Mouse (Mus musculus) intestine, postnatal 0 days (tissue): ENCODE results near the gene Rtca. TPM values are rescaled to one million over a fixed set of nuclear protein-coding genes. Genes with fewer than 3 reads are reported as not detected.

Source experiments
- ATAC-seq: fragments of 200-750 bp; cut with Nextera tagmentation; 2 replicates; pipeline ENCODE4 v1.8.0; 2017; ENCODE audit warnings: mild to moderate bottlenecking, moderate TSS enrichment, moderate library complexity
- H3K27ac ChIP-seq: fragments of 300-500 bp; sonication (generic); 2 replicates; pipeline ENCODE4 v1.5.1; 2014; ENCODE audit warnings: mild to moderate bottlenecking, low read depth, low read length, moderate library complexity
- H3K27me3 ChIP-seq: fragments of 300-500 bp; sonication (generic); replicated peaks from 2 replicates; pipeline ENCODE4 v1.6.1; 2014; ENCODE audit warnings: low read length, mixed read lengths; ENCODE audit not compliant: control insufficient read depth, insufficient read depth
- H3K36me3 ChIP-seq: fragments of 300-500 bp; sonication (generic); 2 replicates; pipeline ENCODE4 v1.6.1; 2014; ENCODE audit warnings: mild to moderate bottlenecking, moderate library complexity; ENCODE audit not compliant: control insufficient read depth, insufficient read depth
- H3K4me1 ChIP-seq: fragments of 300-500 bp; sonication (generic); replicated peaks from 2 replicates; pipeline ENCODE4 v1.6.1; 2014; ENCODE audit warnings: antibody characterized with exemption, low read length, mixed read lengths; ENCODE audit not compliant: control insufficient read depth, insufficient read depth
- H3K4me2 ChIP-seq: fragments of 300-500 bp; sonication (generic); replicated peaks from 2 replicates; pipeline ENCODE4 v1.6.1; 2014; ENCODE audit warnings: low read depth, mild to moderate bottlenecking, moderate library complexity
- H3K4me3 ChIP-seq: fragments of 300-500 bp; sonication (generic); 2 replicates; pipeline ENCODE4 v1.5.1; 2014; ENCODE audit warnings: low read depth, low read length
- H3K9ac ChIP-seq: fragments of 300-500 bp; sonication (generic); 2 replicates; pipeline ENCODE4 v1.6.1; 2014; ENCODE audit warnings: mild to moderate bottlenecking, low read depth, low read length
- H3K9me3 ChIP-seq: fragments of 300-500 bp; sonication (generic); 2 replicates; pipeline ENCODE4 v1.6.1; 2016; ENCODE audit warnings: mixed run types; ENCODE audit not compliant: control insufficient read depth
- CTCF ChIP-seq: sonication (generic); IDR thresholded peaks from 2 replicates; pipeline ENCODE4 v1.5.1; 2016; ENCODE audit warnings: low read depth, mild to moderate bottlenecking, control low read depth, antibody characterized with exemption, moderate library complexity
- WGBS: fragments of 180-500 bp; shearing (Covaris S2); extraction: QIAGEN DNeasy Blood & Tissue Kit; methylation state at CpG from one replicate; pipeline ENCODE4 v1.1.7; 2014; 5-methylcytosine and 5-hydroxymethylcytosine counted together
- polyA plus RNA-seq: library from polyadenylated mRNA; unstranded; fragments of >200 nt; fragmentation: Nextera tagmentation; extraction: Ambion mirVana; gene quantifications from 2 replicates; pipeline ENCODE4 v1.2.1, GENCODE M21; 2015

Gene Rtca
- 54.4 and 61.5 TPM in 2 replicates for polyA plus RNA-seq

GRCm38 (mm10) chr3:116507772-116508351 lies at the start of gene Rtca:
Rtca (minus strand) TSS chr3:116508208.
- no peaks in the 10 kb centered on the region for H3K9me3 ChIP-seq
- H3K36me3 ChIP-seq, result peaks cover 19% of the 10 kb centered on the region
- H3K9ac ChIP-seq, result peak within 1 kb of the TSS; percentile 78
- WGBS, result under 1% methylated on average over 39 of the region's 44 CpGs
- H3K27ac ChIP-seq, result peak within 1 kb of the TSS; percentile 76
- peak; percentile 92 for ATAC-seq
- no peaks in the 10 kb centered on the region for H3K4me1 ChIP-seq
- peak; percentile 94 for TF ChIP-seq CTCF
- H3K27me3 ChIP-seq, result no peaks in the 10 kb centered on the region
- peak within 1 kb of the TSS; percentile 85 for H3K4me3 ChIP-seq
- peak within 1 kb of the TSS; percentile 93 for H3K4me2 ChIP-seq

GRCm38 (mm10) chr3:116551362-116551761 lies 43.4 kb upstream of the Rtca start:
- no peak for ATAC-seq

GRCm38 (mm10) chr3:116547430-116547829 lies 39.4 kb upstream of the Rtca start:
- Histone ChIP-seq H3K9me3 (no peaks in the 10 kb centered on the region), H3K4me1 (no peaks in the 10 kb centered on the region), H3K27ac (no peak overlapping the region), H3K4me2 (no peak overlapping the region), H3K4me3 (no peak overlapping the region), H3K27me3 (no peaks in the 10 kb centered on the region), H3K36me3 (peaks cover 26% of the 10 kb centered on the region), H3K9ac (no peak overlapping the region)
- WGBS, result 79% methylated on average over 5 of the region's 5 CpGs
- ATAC-seq, result no peak
- TF ChIP-seq CTCF, result no peak

More at GRCm38 (mm10) chr3:116551362-116551761, 43.4 kb upstream of the Rtca start:
- Histone ChIP-seq H3K4me3 (no peak overlapping the region), H3K4me1 (no peaks in the 10 kb centered on the region), H3K9me3 (no peaks in the 10 kb centered on the region), H3K36me3 (peaks cover 13% of the 10 kb centered on the region), H3K27me3 (no peaks in the 10 kb centered on the region), H3K9ac (no peak overlapping the region), H3K27ac (no peak overlapping the region), H3K4me2 (no peak overlapping the region)
- WGBS, result 95% methylated on average over 5 of the region's 5 CpGs
- TF ChIP-seq CTCF, result no peak

GRCm38 (mm10) chr3:116542532-116542931 lies 34.5 kb upstream of the Rtca start:
- ATAC-seq, result no peak
- peaks cover 43% of the 10 kb centered on the region for H3K36me3 ChIP-seq
- 67% methylated on average over 3 of the region's 3 CpGs for WGBS

GRCm38 (mm10) chr3:116542070-116542469 lies 34.1 kb upstream of the Rtca start:
- no peak for ATAC-seq
- TF ChIP-seq CTCF, result no peak
- H3K27ac ChIP-seq, result no peak overlapping the region; the same call in 1 of the 2 replicates
- H3K4me1 ChIP-seq, result no peaks in the 10 kb centered on the region
- H3K36me3 ChIP-seq, result peaks cover 46% of the 10 kb centered on the region
- H3K9ac ChIP-seq, result no peak overlapping the region
- no peak overlapping the region for H3K4me2 ChIP-seq
- no peak overlapping the region for H3K4me3 ChIP-seq
- 80% methylated on average over 2 of the region's 2 CpGs for WGBS
- H3K9me3 ChIP-seq, result no peaks in the 10 kb centered on the region
- no peaks in the 10 kb centered on the region for H3K27me3 ChIP-seq

More at GRCm38 (mm10) chr3:116542532-116542931, 34.5 kb upstream of the Rtca start:
- no peak overlapping the region for H3K4me2 ChIP-seq
- H3K4me3 ChIP-seq, result no peak overlapping the region
- no peaks in the 10 kb centered on the region for H3K27me3 ChIP-seq
- no peaks in the 10 kb centered on the region for H3K9me3 ChIP-seq
- H3K9ac ChIP-seq, result no peak overlapping the region
- no peak for TF ChIP-seq CTCF
- H3K27ac ChIP-seq, result no peak overlapping the region
- H3K4me1 ChIP-seq, result no peaks in the 10 kb centered on the region

GRCm38 (mm10) chr3:116537200-116537573 lies 29.2 kb upstream of the Rtca start:
- WGBS, result 67% methylated on average over 6 of the region's 6 CpGs
- TF ChIP-seq CTCF, result no peak
- Histone ChIP-seq H3K9ac (no peak overlapping the region), H3K4me3 (no peak overlapping the region), H3K9me3 (no peaks in the 10 kb centered on the region), H3K27me3 (no peaks in the 10 kb centered on the region), H3K27ac (no peak overlapping the region), H3K4me2 (no peak overlapping the region), H3K4me1 (no peaks in the 10 kb centered on the region), H3K36me3 (peaks cover 54% of the 10 kb centered on the region)
- no peak for ATAC-seq
